Mouse (Mus musculus): Measurements from ENCODE around the gene Akap14. TPM values are rescaled to one million over a fixed set of nuclear protein-coding genes. Genes with fewer than 3 reads are reported as not detected.

The Akap14 gene
- total RNA-seq, 2 experiments from 2014 or later = not detected

GRCm38 (mm10) chrX:37109526-37110192, 59.0 kb downstream of the Akap14 start:
- peak; percentile 64 for ATAC-seq (ENCODE audit: poor library complexity, severe bottlenecking)

GRCm38 (mm10) chrX:37103826-37104225, 64.8 kb downstream of the Akap14 start:
- no peak for ATAC-seq (ENCODE audit: poor library complexity, severe bottlenecking)

Other genes with a start within 250 kb of the Akap14 start
- gene Sept6, start 177.0 kb downstream of the Akap14 start, total RNA-seq (2015) = 42.3 and 42.4 TPM in 2 replicates
- 37.9 and 38.7 TPM in 2 replicates for gene Sept6, start 177.0 kb downstream of the Akap14 start, total RNA-seq (2017)
- gene Sowahd, start 120.0 kb downstream of the Akap14 start, total RNA-seq (2015) = not detected in 2 replicates
- not detected in 2 replicates for gene Sowahd, start 120.0 kb downstream of the Akap14 start, total RNA-seq (2017)
- gene Rpl39, start 83.4 kb downstream of the Akap14 start, total RNA-seq (2015) = 1,116 and 1,186 TPM in 2 replicates
- 3,519 and 4,154 TPM in 2 replicates for gene Rpl39, start 83.4 kb downstream of the Akap14 start, total RNA-seq (2017)
- gene Upf3b, start 58.5 kb downstream of the Akap14 start, total RNA-seq (2015) = 18.2 and 24.7 TPM in 2 replicates
- gene Upf3b, start 58.5 kb downstream of the Akap14 start, total RNA-seq (2017) = 25.6 and 26.2 TPM in 2 replicates
- gene Nkap, start 42.0 kb downstream of the Akap14 start, total RNA-seq (2015) = 16.9 and 18.5 TPM in 2 replicates
- gene Nkap, start 42.0 kb downstream of the Akap14 start, total RNA-seq (2017) = 30.5 and 37.4 TPM in 2 replicates
- gene Ndufa1, start 22.3 kb upstream of the Akap14 start, total RNA-seq (2015) = 203 and 221 TPM in 2 replicates
- 123 and 131 TPM in 2 replicates for gene Ndufa1, start 22.3 kb upstream of the Akap14 start, total RNA-seq (2017)
- 6.4 and 6.5 TPM in 2 replicates for gene Rnf113a1, start 22.4 kb upstream of the Akap14 start, total RNA-seq (2015)
- 2.8 and 4.5 TPM in 2 replicates for gene Rnf113a1, start 22.4 kb upstream of the Akap14 start, total RNA-seq (2017)
- not detected in 2 replicates for gene Gm9, start 42.2 kb upstream of the Akap14 start, total RNA-seq (2015)
- not detected in 2 replicates for gene Gm9, start 42.2 kb upstream of the Akap14 start, total RNA-seq (2017)
- gene Rhox1, start 53.4 kb upstream of the Akap14 start, total RNA-seq (2015) = not detected in 2 replicates
- gene Rhox1, start 53.4 kb upstream of the Akap14 start, total RNA-seq (2017) = not detected in 2 replicates
- not detected in 2 replicates for gene Rhox2a, start 76.1 kb upstream of the Akap14 start, total RNA-seq (2015)
- gene Rhox2a, start 76.1 kb upstream of the Akap14 start, total RNA-seq (2017) = not detected in 2 replicates
- not detected in 2 replicates for gene Rhox3a, start 81.1 kb upstream of the Akap14 start, total RNA-seq (2015)
- not detected in 2 replicates for gene Rhox3a, start 81.1 kb upstream of the Akap14 start, total RNA-seq (2017)
- not detected in 2 replicates for gene Rhox4a, start 96.5 kb upstream of the Akap14 start, total RNA-seq (2015)
- gene Rhox4a, start 96.5 kb upstream of the Akap14 start, total RNA-seq (2017) = not detected in 2 replicates
- gene Rhox3a2, start 211.2 kb upstream of the Akap14 start, total RNA-seq (2015) = not detected in 2 replicates
- gene Rhox3a2, start 211.2 kb upstream of the Akap14 start, total RNA-seq (2017) = not detected in 2 replicates
- not detected in 2 replicates for gene Rhox4a2, start 222.0 kb upstream of the Akap14 start, total RNA-seq (2015)
- gene Rhox4a2, start 222.0 kb upstream of the Akap14 start, total RNA-seq (2017) = not detected in 2 replicates
- gene Rhox2b, start 243.2 kb upstream of the Akap14 start, total RNA-seq (2015) = not detected in 2 replicates
- not detected in 2 replicates for gene Rhox2b, start 243.2 kb upstream of the Akap14 start, total RNA-seq (2017)

All from megakaryocyte, adult 5-6 weeks (primary cell).